Mouse (Mus musculus) hindbrain, postnatal 0 days (tissue): ENCODE results near the gene Rassf6. TPM values are rescaled to one million over a fixed set of nuclear protein-coding genes. Genes with fewer than 3 reads are reported as not detected.

ENCODE experiments used
- ATAC-seq: fragments of 200-750 bp; cut with Nextera tagmentation; 2 replicates; pipeline ENCODE4 v1.8.0; 2017; ENCODE audit warnings: mild to moderate bottlenecking, moderate TSS enrichment, moderate library complexity
- DNase-seq: peaks from one replicate; pipeline ENCODE4 v3.0.0-alpha.2; 2015; ENCODE audit warnings: low spot score
- H3K27ac ChIP-seq: fragments of 300-500 bp; sonication (generic); 2 replicates; pipeline ENCODE4 v1.5.1; 2014; ENCODE audit warnings: mild to moderate bottlenecking
- H3K27me3 ChIP-seq: fragments of 300-500 bp; sonication (generic); 2 replicates; pipeline ENCODE4 v1.6.1; 2014; ENCODE audit warnings: low read length, mixed read lengths; ENCODE audit not compliant: insufficient read depth
- H3K36me3 ChIP-seq: fragments of 300-500 bp; sonication (generic); 2 replicates; pipeline ENCODE4 v1.6.1; 2014; ENCODE audit warnings: low read length, mixed read lengths; ENCODE audit not compliant: insufficient read depth
- H3K4me1 ChIP-seq: fragments of 300-500 bp; sonication (generic); 2 replicates; pipeline ENCODE4 v1.6.1; 2014; ENCODE audit warnings: antibody characterized with exemption, low read length, mixed read lengths; ENCODE audit not compliant: insufficient read depth
- H3K4me2 ChIP-seq: fragments of 300-500 bp; sonication (generic); 2 replicates; pipeline ENCODE4 v1.6.1; 2014; ENCODE audit warnings: low read depth, mild to moderate bottlenecking, low read length, moderate library complexity, mixed read lengths
- H3K4me3 ChIP-seq: fragments of 300-500 bp; sonication (generic); 2 replicates; pipeline ENCODE4 v1.5.1; 2014; ENCODE audit warnings: low read length
- H3K9ac ChIP-seq: fragments of 300-500 bp; sonication (generic); replicated peaks from 2 replicates; pipeline ENCODE4 v1.6.1; 2014; ENCODE audit warnings: mild to moderate bottlenecking, low read length, moderate library complexity, mixed read lengths
- H3K9me3 ChIP-seq: fragments of 300-500 bp; sonication (generic); 2 replicates; pipeline ENCODE4 v1.6.1; 2016; ENCODE audit warnings: low read length, mixed read lengths
- CTCF ChIP-seq: IDR thresholded peaks from 2 replicates; pipeline ENCODE4 v1.5.1; 2016; ENCODE audit warnings: antibody characterized with exemption, control low read depth, low read depth
- WGBS: fragments of 180-500 bp; shearing (Covaris S2); extraction: QIAGEN DNeasy Blood & Tissue Kit; methylation state at CpG from one replicate; pipeline ENCODE4 v1.1.7; 2014; 5-methylcytosine and 5-hydroxymethylcytosine counted together
- polyA plus RNA-seq: library from polyadenylated mRNA; unstranded; fragments of >200 nt; fragmentation: Nextera tagmentation; extraction: Ambion mirVana; gene quantifications from 2 replicates; pipeline ENCODE4 v1.2.1, GENCODE M21; 2015
- total RNA-seq: library from RNA; depleted of rRNA; stranded (reverse); fragments of >200 nt; gene quantifications from 2 replicates; pipeline ENCODE4 v1.2.3, GENCODE M21; 2014

Gene Rassf6
- total and polyA plus RNA-seq, 2 experiments from 2014 or later: 1.4 to 2.8 TPM

DNA sequence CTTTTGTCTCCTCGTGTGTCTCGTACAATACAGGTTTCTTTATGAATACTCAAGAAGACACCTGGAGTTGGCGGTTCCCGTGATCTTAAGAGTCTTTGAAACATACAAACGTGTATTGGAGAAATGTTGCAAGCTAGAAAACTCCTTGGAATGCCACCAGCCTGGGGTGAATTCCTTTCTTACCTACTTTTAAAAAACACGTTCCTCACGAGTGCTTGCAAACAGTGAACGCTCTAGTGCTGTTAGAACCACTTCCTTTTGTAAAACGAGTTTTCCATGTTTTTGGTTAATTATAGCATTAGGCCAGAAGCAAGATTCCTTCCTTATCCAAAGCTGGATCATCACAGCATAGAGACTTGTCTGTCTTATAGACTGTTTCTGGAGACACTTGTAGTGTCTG, 60.9 kb downstream of the Rassf6 start:
- Histone ChIP-seq H3K36me3 (no peaks in the 10 kb centered on the region), H3K4me1 (no peaks in the 10 kb centered on the region), H3K4me3 (no peak overlapping the region), H3K27ac (no peak overlapping the region), H3K27me3 (no peaks in the 10 kb centered on the region), H3K9me3 (no peaks in the 10 kb centered on the region), H3K4me2 (no peak overlapping the region), H3K9ac (no peak overlapping the region)
- TF ChIP-seq CTCF: no peak
- DNase-seq (no peak), ATAC-seq (no peak)
- WGBS: 92% methylated on average over 9 of the region's 9 CpGs

DNA sequence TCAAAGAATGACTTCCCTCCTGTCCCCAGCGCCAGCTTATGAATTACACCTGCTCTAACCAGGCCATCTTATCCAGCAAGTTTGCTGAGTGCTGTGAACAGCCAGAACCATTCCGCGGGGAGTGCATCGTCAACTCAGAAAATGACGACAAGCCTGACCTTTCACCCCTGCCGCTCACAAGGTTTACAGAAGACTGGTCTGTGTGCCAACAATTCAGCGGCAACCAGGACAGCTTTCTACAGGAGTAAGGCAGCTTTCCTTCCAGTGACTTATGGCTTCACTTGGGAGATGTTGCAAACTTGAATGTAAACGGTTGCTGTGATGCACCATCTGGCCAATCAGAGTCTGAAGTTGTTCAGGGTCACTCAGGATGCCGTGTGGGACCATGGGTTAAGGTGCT, 62.7 kb downstream of the Rassf6 start:
- DNase-seq: no peak

DNA sequence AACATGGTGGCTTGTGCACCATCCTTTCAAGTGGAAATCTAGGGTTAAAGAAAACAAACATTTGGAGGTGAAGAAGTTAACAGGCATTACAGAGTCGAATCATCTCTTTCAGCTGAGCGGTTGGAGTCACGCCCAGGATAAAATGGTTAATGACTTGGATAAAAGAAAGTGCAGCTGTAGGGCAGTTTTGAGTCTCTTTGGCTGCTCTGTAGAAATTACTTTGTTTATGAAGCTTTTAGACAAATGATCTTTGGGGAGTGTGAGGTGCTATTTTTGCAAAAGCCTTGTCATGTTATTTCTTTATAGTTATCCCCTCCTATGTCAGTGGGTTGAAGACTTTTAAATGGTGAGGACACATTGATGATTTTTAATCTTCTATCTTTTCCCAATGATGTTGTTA, 69.2 kb downstream of the Rassf6 start:
- H3K9me3 ChIP-seq: no peaks in the 10 kb centered on the region
- H3K27me3 ChIP-seq: no peaks in the 10 kb centered on the region
- no peak overlapping the region for H3K9ac ChIP-seq
- no peaks in the 10 kb centered on the region for H3K4me1 ChIP-seq
- WGBS: 21% methylated on average over 3 of the region's 3 CpGs
- DNase-seq (peak; percentile 45), ATAC-seq (no peak)
- no peak for TF ChIP-seq CTCF
- H3K36me3 ChIP-seq: no peaks in the 10 kb centered on the region
- H3K4me2 ChIP-seq: peak overlapping the region; percentile 2; the same call in 1 of the 2 replicates
- no peak overlapping the region for H3K27ac ChIP-seq
- no peak overlapping the region for H3K4me3 ChIP-seq

More for the DNA sequence above, 62.7 kb downstream of the Rassf6 start:
- Histone ChIP-seq H3K27me3 (no peaks in the 10 kb centered on the region), H3K9ac (no peak overlapping the region), H3K36me3 (no peaks in the 10 kb centered on the region), H3K4me3 (no peak overlapping the region), H3K27ac (no peak overlapping the region), H3K4me1 (no peaks in the 10 kb centered on the region), H3K4me2 (no peak overlapping the region), H3K9me3 (no peaks in the 10 kb centered on the region)
- 77% methylated on average over 9 of the region's 9 CpGs for WGBS
- no peak for TF ChIP-seq CTCF
- ATAC-seq: no peak

DNA sequence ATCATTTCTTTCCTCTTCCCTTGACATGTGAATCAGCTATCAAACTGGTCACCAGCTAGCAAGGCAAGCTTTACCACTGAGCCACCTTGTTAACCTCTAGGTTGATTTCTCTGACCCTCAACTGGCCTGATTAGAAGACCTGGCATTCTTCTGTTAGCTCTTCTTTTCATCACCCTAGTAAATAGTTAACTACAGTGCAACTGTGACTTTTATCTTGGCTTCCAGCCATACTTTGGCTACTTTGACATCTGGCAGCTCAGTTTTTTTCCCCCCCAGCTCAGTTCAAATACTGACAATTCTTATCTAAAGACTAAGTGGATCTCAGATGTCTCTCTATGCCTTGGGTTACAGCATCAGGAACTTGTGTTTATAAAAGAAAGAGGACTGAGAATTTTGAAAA, 72.1 kb downstream of the Rassf6 start:
- Histone ChIP-seq H3K36me3 (no peaks in the 10 kb centered on the region), H3K4me3 (no peak overlapping the region), H3K9ac (no peak overlapping the region), H3K27ac (no peak overlapping the region), H3K27me3 (no peaks in the 10 kb centered on the region), H3K9me3 (no peaks in the 10 kb centered on the region), H3K4me1 (no peaks in the 10 kb centered on the region), H3K4me2 (no peak overlapping the region)
- no peak for TF ChIP-seq CTCF
- no peak for ATAC-seq
- DNase-seq: peak; percentile 22

DNA sequence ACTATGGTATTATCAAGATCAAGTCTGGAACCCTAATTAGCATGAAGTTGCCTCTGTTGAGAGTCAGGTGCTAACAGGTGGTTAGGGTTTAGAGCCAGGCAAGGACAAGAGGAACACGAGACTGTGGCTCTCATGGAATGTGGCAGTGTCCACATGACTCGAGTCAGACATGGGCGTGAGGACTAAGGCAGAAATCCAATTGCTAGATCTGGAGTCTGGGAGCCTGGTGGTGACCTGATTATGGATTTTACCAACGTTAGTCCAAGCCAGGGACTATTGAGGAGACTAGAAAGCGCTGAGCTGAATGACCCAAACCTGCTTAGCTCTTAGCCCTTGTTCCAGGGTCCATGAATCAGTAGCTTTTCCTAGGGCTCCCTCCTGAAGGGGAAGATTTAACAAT, 72.7 kb downstream of the Rassf6 start:
- TF ChIP-seq CTCF: no peak
- ATAC-seq (no peak), DNase-seq (no peak)
- Histone ChIP-seq H3K27ac (no peak overlapping the region), H3K9ac (no peak overlapping the region), H3K27me3 (no peaks in the 10 kb centered on the region), H3K9me3 (no peaks in the 10 kb centered on the region), H3K4me2 (no peak overlapping the region), H3K36me3 (no peaks in the 10 kb centered on the region), H3K4me3 (no peak overlapping the region), H3K4me1 (no peaks in the 10 kb centered on the region)
- 84% methylated on average over 5 of the region's 5 CpGs for WGBS

DNA sequence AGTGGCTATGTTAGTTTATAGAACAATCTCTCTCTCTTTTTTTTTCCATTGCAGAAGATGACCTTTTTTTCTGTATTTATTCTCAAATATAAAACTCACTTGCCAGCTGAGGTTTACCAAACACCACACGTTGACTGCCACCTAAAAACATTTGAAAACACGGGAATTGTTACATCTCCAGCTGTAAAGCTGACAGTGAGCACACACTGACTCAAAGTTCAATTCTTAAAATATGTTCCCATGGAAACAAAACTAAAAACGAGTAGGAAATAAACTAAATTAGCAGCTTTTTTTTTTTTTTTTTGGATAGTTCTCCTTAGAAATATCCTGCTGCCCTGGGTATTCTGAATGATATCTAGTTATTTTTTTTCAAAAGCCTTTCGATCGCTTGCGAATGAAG, 75.3 kb downstream of the Rassf6 start:
- Histone ChIP-seq H3K36me3 (no peaks in the 10 kb centered on the region), H3K27me3 (no peaks in the 10 kb centered on the region), H3K4me3 (no peak overlapping the region), H3K4me1 (no peaks in the 10 kb centered on the region), H3K27ac (no peak overlapping the region), H3K9me3 (no peaks in the 10 kb centered on the region), H3K4me2 (no peak overlapping the region), H3K9ac (no peak overlapping the region)
- 80% methylated on average over 6 of the region's 6 CpGs for WGBS
- no peak for ATAC-seq
- DNase-seq: no peak
- no peak for TF ChIP-seq CTCF

DNA sequence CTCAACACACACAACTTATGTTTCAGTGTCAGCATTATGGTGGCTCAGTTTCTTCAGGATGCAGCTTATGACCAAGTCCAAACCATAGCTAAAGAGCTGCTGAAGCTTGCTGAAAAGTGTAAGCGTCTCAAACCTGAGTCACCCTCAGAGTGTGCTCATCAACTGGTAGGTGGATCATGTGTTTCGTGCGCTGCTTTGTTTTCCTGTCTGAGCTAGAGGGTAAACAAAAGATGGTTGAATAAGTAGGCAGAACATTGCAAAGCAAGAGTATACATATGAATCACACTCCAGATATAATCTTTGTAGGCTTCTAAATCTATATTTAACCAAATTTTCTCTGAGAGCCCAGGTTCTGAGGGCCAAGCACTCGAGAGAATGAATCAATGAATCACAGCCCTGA, 76.3 kb downstream of the Rassf6 start:
- H3K4me2 ChIP-seq: no peak overlapping the region
- H3K4me3 ChIP-seq: no peak overlapping the region
- H3K9me3 ChIP-seq: no peaks in the 10 kb centered on the region
- DNase-seq (no peak), ATAC-seq (no peak)
- H3K27me3 ChIP-seq: no peaks in the 10 kb centered on the region
- 86% methylated on average over 4 of the region's 4 CpGs for WGBS
- H3K27ac ChIP-seq: no peak overlapping the region
- no peaks in the 10 kb centered on the region for H3K4me1 ChIP-seq
- no peak for TF ChIP-seq CTCF
- H3K36me3 ChIP-seq: no peaks in the 10 kb centered on the region
- no peak overlapping the region for H3K9ac ChIP-seq

DNA sequence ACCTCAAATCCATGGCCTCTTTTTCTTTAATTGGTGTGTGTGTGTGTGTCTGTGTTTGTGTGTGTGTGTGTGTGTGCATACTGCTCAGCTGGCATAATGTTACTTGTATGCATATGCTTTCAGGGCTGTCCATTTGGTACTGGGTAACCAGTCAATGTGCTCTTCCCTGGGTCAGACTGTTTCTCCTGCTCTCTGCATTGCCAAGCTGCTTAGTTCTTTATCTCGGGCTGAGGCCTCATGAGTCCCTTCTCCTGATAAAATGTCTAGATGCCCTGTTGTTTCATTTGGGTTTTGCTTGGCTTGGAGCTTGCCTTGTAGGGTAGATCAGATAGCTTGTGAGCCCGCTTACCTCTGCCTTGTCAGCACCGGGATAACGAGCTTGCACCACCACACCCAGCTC, 77.6 kb downstream of the Rassf6 start:
- 92% methylated on average over 4 of the region's 4 CpGs for WGBS
- Histone ChIP-seq H3K27me3 (no peaks in the 10 kb centered on the region), H3K27ac (no peak overlapping the region), H3K9me3 (no peaks in the 10 kb centered on the region), H3K9ac (no peak overlapping the region), H3K36me3 (no peaks in the 10 kb centered on the region), H3K4me2 (no peak overlapping the region), H3K4me1 (no peaks in the 10 kb centered on the region), H3K4me3 (no peak overlapping the region)
- no peak for TF ChIP-seq CTCF
- no peak for ATAC-seq
- DNase-seq: no peak
